Mouse (Mus musculus) lung, postnatal 0 days (tissue): ENCODE data around the gene Rsbn1l. TPM values are rescaled to one million over a fixed set of nuclear protein-coding genes. Genes with fewer than 3 reads are reported as not detected.

Experiments used
- ATAC-seq: fragments of 200-750 bp; cut with Nextera tagmentation; 2 replicates; pipeline ENCODE4 v1.8.0; 2017; ENCODE audit warnings: moderate library complexity
- DNase-seq: peaks from one replicate; pipeline ENCODE4 v3.0.0-alpha.2; 2016; ENCODE audit warnings: low spot score
- H3K27ac ChIP-seq: fragments of 300-500 bp; sonication (generic); 2 replicates; pipeline ENCODE4 v1.5.1; 2014; ENCODE audit warnings: antibody characterized with exemption, mild to moderate bottlenecking, low read length, mixed read lengths
- H3K27me3 ChIP-seq: fragments of 300-500 bp; sonication (generic); replicated peaks from 2 replicates; pipeline ENCODE4 v1.6.1; 2014; ENCODE audit warnings: low read length, mixed read lengths; ENCODE audit not compliant: insufficient read depth
- H3K36me3 ChIP-seq: fragments of 300-500 bp; sonication (generic); 2 replicates; pipeline ENCODE4 v1.6.1; 2014; ENCODE audit warnings: low read length, mixed read lengths; ENCODE audit not compliant: insufficient read depth
- H3K4me1 ChIP-seq: fragments of 300-500 bp; sonication (generic); 2 replicates; pipeline ENCODE4 v1.6.1; 2014; ENCODE audit warnings: antibody characterized with exemption, low read depth, low read length, mixed read lengths; ENCODE audit not compliant: insufficient read depth
- H3K4me2 ChIP-seq: fragments of 300-500 bp; sonication (generic); replicated peaks from 2 replicates; pipeline ENCODE4 v1.6.1; 2014; ENCODE audit warnings: low read depth, mild to moderate bottlenecking, low read length, moderate library complexity, mixed read lengths
- H3K4me3 ChIP-seq: fragments of 300-500 bp; sonication (generic); 2 replicates; pipeline ENCODE4 v1.5.1; 2014; ENCODE audit warnings: low read depth, low read length
- H3K9ac ChIP-seq: fragments of 300-500 bp; sonication (generic); replicated peaks from 2 replicates; pipeline ENCODE4 v1.6.1; 2014; ENCODE audit warnings: low read depth, mild to moderate bottlenecking
- H3K9me3 ChIP-seq: fragments of 300-500 bp; sonication (generic); 2 replicates; pipeline ENCODE4 v1.6.1; 2016; ENCODE audit warnings: low read length, mixed read lengths
- CTCF ChIP-seq: IDR thresholded peaks from 2 replicates; pipeline ENCODE4 v1.5.1; 2016; ENCODE audit warnings: antibody characterized with exemption, mild to moderate bottlenecking
- EP300 ChIP-seq: IDR thresholded peaks from 2 replicates; pipeline ENCODE4 v1.6.1; 2016; ENCODE audit warnings: antibody characterized with exemption, mild to moderate bottlenecking, control low read depth
- WGBS: fragments of 180-500 bp; shearing (Covaris S2); extraction: QIAGEN DNeasy Blood & Tissue Kit; methylation state at CpG from one replicate; pipeline ENCODE4 v1.1.7; 2014; 5-methylcytosine and 5-hydroxymethylcytosine counted together
- polyA plus RNA-seq: library from polyadenylated mRNA; unstranded; fragments of >200 nt; fragmentation: Nextera tagmentation; extraction: Ambion mirVana; gene quantifications from 2 replicates; pipeline ENCODE4 v1.2.1, GENCODE M21; 2015

Gene Rsbn1l
- polyA plus RNA-seq, 1 experiment from 2014 or later, result 6.6 TPM

DNA sequence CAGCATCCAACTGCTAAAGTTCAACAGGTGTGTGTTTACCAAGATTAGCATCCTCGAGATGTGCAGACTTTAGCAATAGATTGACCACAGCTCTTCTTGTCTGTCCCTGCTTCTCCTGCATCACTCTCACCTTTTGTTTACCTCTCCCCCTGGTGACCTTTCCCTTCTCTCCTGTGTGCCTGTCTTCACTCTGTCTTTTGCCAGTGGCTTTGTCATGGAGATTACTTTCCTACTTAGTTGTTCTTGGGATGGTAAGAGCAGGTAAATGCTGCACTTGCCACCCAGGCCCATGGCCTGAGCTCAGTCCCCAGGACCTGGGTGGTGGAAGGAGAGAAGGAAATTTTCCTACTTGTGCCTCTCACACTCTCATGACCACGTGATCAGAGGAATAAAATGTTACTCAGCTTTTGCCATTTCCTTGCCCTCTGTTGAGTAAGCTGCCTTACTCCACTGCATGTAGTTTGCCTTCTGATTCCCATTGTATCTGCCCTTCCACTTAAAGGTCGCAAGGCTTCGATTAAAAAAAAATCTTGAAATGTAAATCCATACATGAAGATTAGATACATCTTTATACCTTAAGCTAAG is 72.1 kb downstream of the Rsbn1l start:
- 60% methylated on average over 4 of the region's 4 CpGs for WGBS
- Histone ChIP-seq H3K4me2 (no peak overlapping the region), H3K9ac (0 out of 2 replicates have a peak overlapping the region, but pooled peaks have one; percentile 2)

GRCm38 (mm10) chr5:20881915-20882800 is 74.0 kb downstream of the Rsbn1l start, which contains the start of the genes Phtf2 and Tmem60:
TSS of gene Phtf2 (minus strand) at chr5:20882124.
TSS of gene Tmem60 (plus strand) at chr5:20882191.
- peak; percentile 17; the same call in 1 of the 2 replicates for TF ChIP-seq CTCF
- no peak for TF ChIP-seq EP300
- no peaks in the 10 kb centered on the region for H3K27me3 ChIP-seq
- peaks cover 7% of the 10 kb centered on the region; the same call in 1 of the 2 replicates for H3K4me1 ChIP-seq
- peak within 1 kb of the TSS; percentile 87 for H3K27ac ChIP-seq
- DNase-seq (peak; percentile 99), ATAC-seq (peak; percentile 98)
- WGBS, result 2% methylated on average over 89 of the region's 94 CpGs
- no peaks in the 10 kb centered on the region for H3K36me3 ChIP-seq
- peak within 1 kb of the TSS; percentile 86 for H3K4me3 ChIP-seq
- H3K9me3 ChIP-seq, result no peaks in the 10 kb centered on the region
- peak within 1 kb of the TSS; percentile 94 for H3K4me2 ChIP-seq
- H3K9ac ChIP-seq, result peak within 1 kb of the TSS; percentile 60

More for the DNA sequence above, 72.1 kb downstream of the Rsbn1l start:
- ATAC-seq, result no peak
- DNase-seq, result no peak
- no peak overlapping the region for H3K27ac ChIP-seq
- no peak for TF ChIP-seq EP300
- TF ChIP-seq CTCF, result no peak
- no peaks in the 10 kb centered on the region for H3K9me3 ChIP-seq
- H3K4me1 ChIP-seq, result peaks cover 7% of the 10 kb centered on the region; the same call in 1 of the 2 replicates
- H3K27me3 ChIP-seq, result no peaks in the 10 kb centered on the region
- H3K36me3 ChIP-seq, result no peaks in the 10 kb centered on the region
- no peak overlapping the region for H3K4me3 ChIP-seq

GRCm38 (mm10) chr5:20880797-20881775 is 75.1 kb downstream of the Rsbn1l start:
- Histone ChIP-seq H3K4me3 (peak overlapping the region; percentile 86), H3K9me3 (no peaks in the 10 kb centered on the region), H3K9ac (peak overlapping the region; percentile 54), H3K27ac (peak overlapping the region; percentile 87), H3K36me3 (no peaks in the 10 kb centered on the region), H3K4me2 (peak overlapping the region; percentile 94), H3K4me1 (peaks cover 7% of the 10 kb centered on the region; the same call in 1 of the 2 replicates), H3K27me3 (no peaks in the 10 kb centered on the region)
- DNase-seq (peak; percentile 46), ATAC-seq (peak; percentile 7)
- 2% methylated on average over 39 of the region's 64 CpGs for WGBS
- TF ChIP-seq CTCF (peak; percentile 37), EP300 (no peak)

DNA sequence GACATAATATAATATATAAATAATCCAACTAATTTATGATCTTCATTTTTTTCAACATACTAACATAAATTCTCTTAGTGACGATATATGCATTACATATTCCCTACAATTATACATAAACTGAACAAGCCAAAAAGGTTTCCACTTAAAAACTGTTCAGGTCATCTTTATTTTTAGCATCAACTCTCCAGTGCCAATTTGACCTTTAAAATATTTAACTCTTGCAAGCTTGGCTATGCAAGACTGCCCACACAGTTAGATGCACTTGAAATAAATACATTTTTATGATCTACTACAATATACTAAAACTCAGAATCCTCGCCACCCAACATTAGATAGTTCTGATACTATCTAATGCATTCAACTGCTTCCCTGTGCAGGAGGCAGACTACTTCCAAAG is 75.8 kb downstream of the Rsbn1l start:
- no peaks in the 10 kb centered on the region for H3K9me3 ChIP-seq
- ATAC-seq, result no peak
- H3K9ac ChIP-seq, result no peak overlapping the region
- H3K27ac ChIP-seq, result no peak overlapping the region
- WGBS, result 60% methylated on average over 2 of the region's 2 CpGs
- no peaks in the 10 kb centered on the region for H3K27me3 ChIP-seq
- H3K4me3 ChIP-seq, result no peak overlapping the region
- H3K4me1 ChIP-seq, result peaks cover 7% of the 10 kb centered on the region; the same call in 1 of the 2 replicates
- no peaks in the 10 kb centered on the region for H3K36me3 ChIP-seq
- peak overlapping the region; percentile 94; the same call in 1 of the 2 replicates for H3K4me2 ChIP-seq
- DNase-seq, result no peak
- TF ChIP-seq EP300 (no peak), CTCF (no peak)

DNA sequence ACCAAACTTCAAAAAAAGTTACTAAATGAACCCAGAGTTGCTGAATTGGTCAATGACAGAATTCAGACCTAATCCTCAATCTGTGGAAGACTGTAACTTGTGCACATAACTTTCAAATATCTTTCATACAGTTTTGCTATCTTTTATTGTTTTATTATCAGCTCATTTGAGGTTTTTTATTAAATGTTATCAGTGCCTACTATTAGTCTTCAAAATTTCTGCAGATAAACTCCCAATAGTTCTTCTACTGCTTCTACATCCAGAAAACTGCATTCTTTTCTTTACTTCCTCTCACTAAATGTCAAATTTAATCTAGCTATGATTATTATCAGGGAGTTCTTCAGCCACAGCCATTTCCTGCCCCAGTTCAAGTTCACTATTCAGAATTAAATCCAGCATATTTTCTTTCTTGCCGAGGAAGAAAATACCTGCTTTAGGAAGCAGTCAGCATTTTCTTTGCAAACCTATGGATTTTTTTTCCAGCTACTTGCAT is 79.2 kb downstream of the Rsbn1l start:
- WGBS, result 40% methylated on average over 1 of the region's 1 CpGs

More for the DNA sequence above, 79.2 kb downstream of the Rsbn1l start:
- H3K4me1 ChIP-seq, result no peaks in the 10 kb centered on the region
- DNase-seq (no peak), ATAC-seq (no peak)
- no peak overlapping the region for H3K4me2 ChIP-seq
- H3K4me3 ChIP-seq, result no peak overlapping the region
- TF ChIP-seq EP300 (no peak), CTCF (no peak)
- H3K27me3 ChIP-seq, result no peaks in the 10 kb centered on the region
- no peaks in the 10 kb centered on the region for H3K9me3 ChIP-seq
- H3K36me3 ChIP-seq, result no peaks in the 10 kb centered on the region
- no peak overlapping the region for H3K9ac ChIP-seq
- no peak overlapping the region for H3K27ac ChIP-seq
